Mouse (Mus musculus): ENCODE results near the gene Olfr1084.
"Not testable (repeated sequence)": the region's sequence is repeated elsewhere in the genome, so short reads cannot be mapped to it uniquely, and the experiment has no call there.

The Olfr1084 gene

DNA sequence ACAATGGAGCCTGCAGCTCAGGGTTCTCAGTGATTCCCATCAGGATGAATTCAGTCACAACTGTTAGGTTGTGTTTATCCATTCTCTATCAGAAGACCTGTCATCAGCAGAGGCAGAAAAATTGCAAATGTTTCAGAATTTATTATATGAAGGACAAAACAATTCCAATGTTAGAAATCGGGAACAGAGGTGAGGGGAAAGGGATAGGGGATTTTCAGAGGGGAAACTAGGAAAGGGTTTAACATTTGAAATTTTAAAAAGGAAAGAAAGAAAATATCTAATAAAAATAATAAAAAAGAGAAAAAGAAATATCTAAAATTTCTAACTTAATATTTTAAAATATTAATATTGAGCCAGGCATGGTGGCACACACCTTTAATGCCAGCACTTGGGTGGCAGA lies at the start of gene Olfr1084:
Gene Olfr1084 (minus strand): TSS at position 101 of the 400 bp plus-strand sequence.
- not testable (repeated sequence) for DNase-seq

DNA sequence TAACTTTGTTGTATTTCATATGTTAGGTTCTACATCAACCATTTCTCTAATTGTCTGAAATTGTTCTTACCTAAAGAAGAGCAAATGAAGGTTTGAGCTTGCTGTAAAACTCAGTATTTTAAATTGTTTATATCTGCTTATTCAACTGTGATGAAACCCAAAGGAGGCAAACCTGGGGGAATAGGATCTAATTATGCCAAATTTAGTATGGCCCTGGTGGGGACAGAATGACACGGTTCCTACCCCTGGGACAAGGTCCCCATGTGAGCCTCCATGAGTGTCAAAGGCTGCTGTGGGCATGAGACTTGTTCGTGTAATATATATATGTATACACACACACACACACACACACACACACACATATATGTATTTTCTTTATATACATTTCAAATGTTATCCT lies 40.5 kb upstream of the Olfr1084 start, which contains the start of gene Olfr1086:
Gene Olfr1086 (minus strand): TSS at position 101 of the 400 bp plus-strand sequence.
- DNase-seq = no peak

DNA sequence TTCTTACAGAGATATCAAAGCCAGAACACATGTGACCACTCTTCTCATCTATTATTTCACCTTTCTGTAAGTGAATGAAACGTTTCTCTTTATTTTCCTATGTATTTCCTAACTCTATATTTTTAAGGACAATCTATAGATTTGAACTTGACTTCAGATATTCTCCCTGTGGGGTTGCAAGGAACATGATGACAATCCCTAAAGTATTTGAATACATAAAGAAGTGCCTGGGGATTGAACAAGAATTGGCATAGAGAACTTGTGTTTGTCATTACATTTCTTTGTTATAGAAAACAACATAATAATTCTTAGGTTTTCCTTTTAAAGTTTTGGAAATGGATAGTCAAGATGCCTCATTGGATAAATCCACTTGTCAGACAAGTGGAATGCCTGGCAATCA lies 22.4 kb upstream of the Olfr1084 start, which contains the start of gene Olfr1085:
Gene Olfr1085 (minus strand): TSS at position 101 of the 400 bp plus-strand sequence.
- no peak for DNase-seq

DNA sequence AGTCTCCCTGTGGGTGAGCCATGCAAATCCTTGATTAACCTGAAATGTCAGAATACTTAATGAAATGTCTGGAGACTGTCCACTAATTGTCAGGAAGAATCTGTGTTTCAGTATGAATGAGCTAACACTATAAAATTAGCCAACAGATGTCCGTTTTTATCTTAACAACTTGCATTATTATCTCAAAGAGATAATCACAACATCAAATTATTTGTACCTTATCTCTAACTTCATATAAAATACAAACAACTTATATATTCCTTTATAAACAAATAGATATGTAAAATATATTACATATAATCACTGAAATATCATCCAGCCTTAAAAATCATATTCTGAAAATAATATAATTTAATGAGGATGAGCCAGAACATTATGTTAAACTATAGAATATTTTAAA lies 40.7 kb downstream of the Olfr1084 start, which contains the start of gene Olfr1082:
Gene Olfr1082 (minus strand): TSS at position 101 of the 400 bp plus-strand sequence.
- DNase-seq = not testable (repeated sequence)

Data from lung, adult 18-20 months (tissue).